Mouse (Mus musculus) forebrain, embryonic 16.5 days (tissue): ENCODE results near the gene Itsn1. TPM values are rescaled to one million over a fixed set of nuclear protein-coding genes. Genes with fewer than 3 reads are reported as not detected.
A peak's percentile ranks its signal among the peaks of the same experiment; 100 is the strongest.

Source experiments
- ATAC-seq: fragments of 200-750 bp; cut with Nextera tagmentation; 2 replicates; pipeline ENCODE4 v1.8.0; 2017; ENCODE audit warnings: mild to moderate bottlenecking, moderate library complexity
- H3K27ac ChIP-seq: fragments of 300-500 bp; sonication (generic); 2 replicates; pipeline ENCODE4 v1.5.1; 2014; ENCODE audit warnings: low read length, control low read depth
- H3K27me3 ChIP-seq: fragments of 300-500 bp; sonication (generic); replicated peaks from 2 replicates; pipeline ENCODE4 v1.6.1; 2014; ENCODE audit warnings: low read length; ENCODE audit not compliant: control insufficient read depth, insufficient read depth
- H3K36me3 ChIP-seq: fragments of 300-500 bp; sonication (generic); 2 replicates; pipeline ENCODE4 v1.6.1; 2014; ENCODE audit not compliant: control insufficient read depth, insufficient read depth
- H3K4me1 ChIP-seq: fragments of 300-500 bp; sonication (generic); replicated peaks from 2 replicates; pipeline ENCODE4 v1.6.1; 2014; ENCODE audit warnings: low read length; ENCODE audit not compliant: control insufficient read depth, insufficient read depth
- H3K4me2 ChIP-seq: fragments of 300-500 bp; sonication (generic); 2 replicates; pipeline ENCODE4 v1.6.1; 2014; ENCODE audit warnings: mild to moderate bottlenecking, low read length, control low read depth
- H3K4me3 ChIP-seq: fragments of 300-500 bp; sonication (generic); replicated peaks from 2 replicates; pipeline ENCODE4 v1.5.1; 2014; ENCODE audit warnings: mild to moderate bottlenecking, low read length, control low read depth
- H3K9ac ChIP-seq: fragments of 300-500 bp; sonication (generic); replicated peaks from 2 replicates; pipeline ENCODE4 v1.6.1; 2014; ENCODE audit warnings: low read depth, low read length, control low read depth
- H3K9me3 ChIP-seq: fragments of 300-500 bp; sonication (generic); 2 replicates; pipeline ENCODE4 v1.6.1; 2016; ENCODE audit warnings: low read length; ENCODE audit not compliant: control insufficient read depth
- WGBS: fragments of 180-500 bp; shearing (Covaris S2); extraction: QIAGEN DNeasy Blood & Tissue Kit; methylation state at CpG from one replicate; pipeline ENCODE4 v1.1.7; 2014; 5-methylcytosine and 5-hydroxymethylcytosine counted together
- polyA plus RNA-seq: library from polyadenylated mRNA; unstranded; fragments of >200 nt; fragmentation: Nextera tagmentation; extraction: Ambion mirVana; gene quantifications from 2 replicates; pipeline ENCODE4 v1.2.1, GENCODE M21; 2015

Itsn1 gene
- polyA plus RNA-seq, 1 experiment from 2014 or later = 86.3 TPM

DNA sequence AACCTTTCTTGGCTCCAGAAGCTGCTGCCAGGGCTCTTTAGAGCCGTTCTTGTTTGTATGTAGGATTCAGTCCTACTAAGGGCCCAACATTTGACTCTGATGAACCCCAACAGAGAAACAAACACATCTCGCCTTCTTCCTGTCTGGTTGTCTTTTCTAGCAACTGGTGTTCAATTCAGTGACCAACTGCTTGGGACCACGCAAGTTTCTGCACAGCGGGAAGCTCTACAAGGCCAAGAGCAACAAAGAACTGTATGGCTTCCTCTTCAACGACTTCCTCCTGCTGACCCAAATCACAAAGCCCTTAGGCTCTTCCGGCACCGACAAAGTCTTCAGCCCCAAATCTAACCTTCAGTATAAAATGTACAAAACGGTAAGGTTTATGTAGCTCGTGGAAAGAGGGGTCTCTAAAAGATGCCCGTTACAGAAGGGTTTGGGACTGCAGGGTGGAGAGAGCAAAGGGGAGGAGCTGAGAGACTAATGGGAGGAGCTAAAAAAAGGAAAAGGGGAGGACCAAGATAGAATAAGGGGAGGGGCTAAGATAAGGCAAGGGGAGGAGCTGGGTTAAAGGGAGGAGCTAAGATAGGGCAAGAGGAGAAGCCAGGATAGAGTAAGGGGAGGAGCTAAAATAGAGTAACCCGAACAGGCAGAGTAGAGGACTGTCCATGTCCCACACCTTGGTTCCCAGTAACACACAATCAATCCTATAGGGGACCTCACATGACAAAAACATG, 176.2 kb downstream of the Itsn1 start:
- 88% methylated on average over 11 of the region's 11 CpGs for WGBS
- Histone ChIP-seq H3K9ac (no peak overlapping the region), H3K27me3 (no peaks in the 10 kb centered on the region), H3K4me2 (no peak overlapping the region), H3K36me3 (peaks cover 7% of the 10 kb centered on the region), H3K9me3 (no peaks in the 10 kb centered on the region), H3K27ac (peak overlapping the region; percentile 91), H3K4me1 (peaks cover 14% of the 10 kb centered on the region), H3K4me3 (no peak overlapping the region)
- ATAC-seq = no peak

DNA sequence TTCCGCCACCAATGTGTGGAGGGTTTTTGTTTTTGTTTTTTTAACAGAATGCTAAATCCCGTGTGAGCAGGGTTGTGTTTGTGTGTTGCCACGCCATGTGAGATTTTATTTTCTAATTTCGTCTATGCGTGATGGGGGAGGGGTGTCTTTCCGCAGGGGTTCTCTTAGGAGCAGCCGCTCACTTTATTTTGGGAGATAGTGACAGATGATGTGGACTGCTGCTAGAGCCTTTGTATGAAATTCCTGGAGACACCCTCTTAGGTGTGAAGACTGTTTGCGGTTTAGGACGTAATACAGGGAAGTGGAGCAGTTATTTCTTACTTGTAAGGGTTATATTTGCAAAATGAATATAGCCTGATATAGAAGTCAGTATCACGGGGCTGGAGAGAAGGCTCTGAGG, 176.9 kb downstream of the Itsn1 start:
- ATAC-seq = no peak; the same call in 1 of the 2 replicates
- no peaks in the 10 kb centered on the region for H3K9me3 ChIP-seq
- H3K27me3 ChIP-seq = no peaks in the 10 kb centered on the region
- H3K36me3 ChIP-seq = peaks cover 7% of the 10 kb centered on the region
- H3K4me2 ChIP-seq = no peak overlapping the region
- H3K4me1 ChIP-seq = peaks cover 14% of the 10 kb centered on the region
- no peak overlapping the region for H3K9ac ChIP-seq
- H3K27ac ChIP-seq = peak overlapping the region; percentile 91
- H3K4me3 ChIP-seq = no peak overlapping the region
- 65% methylated on average over 10 of the region's 10 CpGs for WGBS

DNA sequence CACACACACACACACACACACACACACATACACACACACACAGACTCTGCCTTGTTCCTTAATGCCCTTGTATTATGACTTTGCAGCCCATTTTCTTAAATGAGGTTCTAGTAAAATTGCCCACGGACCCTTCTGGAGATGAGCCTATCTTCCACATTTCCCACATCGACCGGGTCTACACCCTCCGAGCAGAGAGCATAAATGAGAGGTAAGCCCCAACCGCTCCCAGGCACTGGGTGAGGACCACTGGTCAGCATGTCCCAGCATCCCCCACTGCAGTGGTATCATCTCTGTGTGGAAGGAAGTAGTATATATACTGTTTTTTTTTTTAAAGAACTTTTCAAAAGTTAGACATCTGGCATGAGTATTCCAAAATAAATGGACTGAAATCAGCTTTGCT, 177.6 kb downstream of the Itsn1 start:
- H3K4me2 ChIP-seq = no peak overlapping the region
- peaks cover 7% of the 10 kb centered on the region for H3K36me3 ChIP-seq
- H3K27me3 ChIP-seq = no peaks in the 10 kb centered on the region
- no peak for ATAC-seq
- no peaks in the 10 kb centered on the region for H3K9me3 ChIP-seq
- H3K27ac ChIP-seq = peak overlapping the region; percentile 91
- H3K4me1 ChIP-seq = peaks cover 14% of the 10 kb centered on the region
- 83% methylated on average over 5 of the region's 5 CpGs for WGBS
- no peak overlapping the region for H3K4me3 ChIP-seq
- H3K9ac ChIP-seq = no peak overlapping the region

DNA sequence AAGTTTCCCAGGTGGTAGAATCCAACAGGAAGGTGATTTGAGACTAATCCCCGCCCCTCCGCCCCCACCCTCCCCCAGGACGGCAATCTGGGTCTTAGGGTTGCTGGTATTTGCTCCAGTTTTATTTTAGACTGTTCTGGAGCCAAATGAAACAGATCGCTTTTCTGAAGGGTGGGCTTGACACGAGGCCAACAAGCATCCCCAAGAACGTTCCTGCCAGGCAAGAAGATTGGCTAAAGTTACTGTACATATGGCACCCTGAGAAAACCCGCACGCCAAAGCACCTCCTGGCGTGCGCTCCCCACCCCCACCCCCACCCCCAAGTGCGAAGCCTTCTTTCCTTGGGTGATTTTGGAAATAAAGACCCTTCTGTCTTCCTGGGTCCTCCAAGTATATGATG, 178.1 kb downstream of the Itsn1 start:
- Histone ChIP-seq H3K9me3 (no peaks in the 10 kb centered on the region), H3K27me3 (no peaks in the 10 kb centered on the region), H3K27ac (peak overlapping the region; percentile 91), H3K4me3 (no peak overlapping the region), H3K9ac (no peak overlapping the region), H3K36me3 (peaks cover 11% of the 10 kb centered on the region), H3K4me1 (peaks cover 14% of the 10 kb centered on the region), H3K4me2 (no peak overlapping the region)
- ATAC-seq = peak; percentile 77
- WGBS = 62% methylated on average over 11 of the region's 11 CpGs

DNA sequence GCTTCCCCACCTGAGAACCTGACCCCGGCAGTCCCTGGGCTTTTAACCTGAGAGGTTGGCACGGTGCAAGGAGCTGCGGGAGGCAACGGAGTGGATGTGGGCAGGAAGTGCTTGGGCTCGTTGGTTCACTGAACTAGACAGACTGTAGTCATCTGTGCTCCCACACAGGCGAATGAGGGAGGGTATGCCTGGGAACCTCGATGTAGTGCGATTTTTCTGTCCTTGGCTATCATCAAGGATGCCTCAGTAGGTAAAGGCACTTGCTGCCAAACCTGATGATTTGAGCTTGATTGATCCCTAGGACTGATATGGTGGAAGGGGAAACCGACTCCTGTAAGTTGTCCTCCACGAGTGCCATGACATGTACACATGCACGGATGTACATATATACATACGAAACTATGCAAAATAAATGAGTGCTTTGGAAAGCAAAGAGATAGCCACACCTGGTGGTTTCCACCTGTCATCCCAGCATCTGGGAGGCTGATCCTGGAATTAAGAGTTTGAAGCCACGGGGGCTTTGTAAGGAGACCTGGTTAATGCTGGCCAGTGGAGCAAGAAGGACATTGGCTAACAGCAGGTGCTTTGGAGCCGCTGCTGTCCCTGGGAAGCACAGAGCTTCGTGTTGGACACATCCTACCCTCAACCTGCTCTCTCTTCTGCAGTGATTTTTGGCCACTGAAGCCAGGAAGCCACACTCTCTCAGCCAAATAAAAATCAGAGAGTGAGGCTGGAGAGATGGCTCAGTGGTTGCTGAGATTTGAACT, 180.7 kb downstream of the Itsn1 start:
- no peaks in the 10 kb centered on the region for H3K9me3 ChIP-seq
- WGBS = 89% methylated on average over 15 of the region's 15 CpGs
- H3K4me2 ChIP-seq = no peak overlapping the region
- no peaks in the 10 kb centered on the region for H3K27me3 ChIP-seq
- peaks cover 14% of the 10 kb centered on the region for H3K4me1 ChIP-seq
- no peak overlapping the region for H3K9ac ChIP-seq
- no peak for ATAC-seq
- H3K4me3 ChIP-seq = no peak overlapping the region
- H3K27ac ChIP-seq = peak overlapping the region; percentile 93
- peaks cover 10% of the 10 kb centered on the region for H3K36me3 ChIP-seq

DNA sequence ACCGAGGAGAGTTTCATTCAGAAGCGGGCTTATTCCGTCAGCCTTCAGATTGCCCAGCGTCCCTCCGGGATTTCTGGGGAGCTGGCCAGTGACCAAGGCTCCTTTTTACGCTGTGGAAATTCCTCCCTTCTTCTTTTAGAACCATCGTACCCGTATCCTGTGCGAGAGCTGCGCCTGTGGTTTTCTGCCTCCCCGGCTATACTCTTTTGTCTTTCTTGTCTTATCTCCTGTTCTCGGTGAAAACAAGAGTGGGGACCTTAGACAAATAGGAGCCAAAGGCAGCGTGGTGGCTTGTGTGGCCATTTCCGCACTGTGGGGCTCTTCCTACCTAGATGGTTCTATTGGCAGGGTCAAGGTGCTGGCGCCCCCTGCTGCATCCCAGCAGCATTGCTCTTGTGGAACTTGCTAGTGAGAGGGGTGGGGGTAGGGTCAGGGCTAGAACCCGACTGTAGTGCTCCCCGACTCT, 188.6 kb downstream of the Itsn1 start:
- H3K9ac ChIP-seq = peak overlapping the region; percentile 10; the same call in 1 of the 2 replicates
- WGBS = 19% methylated on average over 17 of the region's 17 CpGs

DNA sequence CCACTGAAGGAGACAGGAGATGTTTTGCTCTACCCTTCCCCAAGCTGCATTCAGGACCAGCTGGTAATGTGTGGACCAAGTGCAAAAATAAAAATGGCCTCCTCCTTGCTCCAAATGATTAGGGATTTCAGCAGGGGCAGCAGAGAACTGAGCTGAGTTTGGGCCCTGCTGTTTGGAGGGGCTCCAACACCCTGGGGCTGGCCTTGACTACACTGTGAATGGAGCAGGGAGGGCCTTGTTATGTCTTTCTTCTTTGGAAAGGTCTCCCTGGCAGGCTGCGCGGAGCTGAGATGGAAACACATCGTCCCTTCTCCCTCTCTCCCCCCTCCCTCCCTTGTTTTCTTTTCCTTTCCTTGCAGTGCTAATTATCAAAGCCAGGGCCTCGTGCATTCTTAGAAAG, 189.4 kb downstream of the Itsn1 start:
- peak; percentile 78 for ATAC-seq
- Histone ChIP-seq H3K4me2 (no peak overlapping the region), H3K9me3 (no peaks in the 10 kb centered on the region), H3K36me3 (peaks cover 2% of the 10 kb centered on the region; the same call in 1 of the 2 replicates), H3K4me3 (no peak overlapping the region), H3K27me3 (no peaks in the 10 kb centered on the region), H3K27ac (peak overlapping the region; percentile 66), H3K9ac (no peak overlapping the region), H3K4me1 (peaks cover 16% of the 10 kb centered on the region)
- 10% methylated on average over 4 of the region's 4 CpGs for WGBS

More for the DNA sequence above, 188.6 kb downstream of the Itsn1 start:
- no peaks in the 10 kb centered on the region for H3K27me3 ChIP-seq
- H3K27ac ChIP-seq = peak overlapping the region; percentile 66
- no peaks in the 10 kb centered on the region for H3K9me3 ChIP-seq
- peak; percentile 74 for ATAC-seq
- peak overlapping the region; percentile 15; the same call in 1 of the 2 replicates for H3K4me2 ChIP-seq
- H3K4me1 ChIP-seq = peaks cover 16% of the 10 kb centered on the region
- H3K36me3 ChIP-seq = no peaks in the 10 kb centered on the region
- no peak overlapping the region for H3K4me3 ChIP-seq

DNA sequence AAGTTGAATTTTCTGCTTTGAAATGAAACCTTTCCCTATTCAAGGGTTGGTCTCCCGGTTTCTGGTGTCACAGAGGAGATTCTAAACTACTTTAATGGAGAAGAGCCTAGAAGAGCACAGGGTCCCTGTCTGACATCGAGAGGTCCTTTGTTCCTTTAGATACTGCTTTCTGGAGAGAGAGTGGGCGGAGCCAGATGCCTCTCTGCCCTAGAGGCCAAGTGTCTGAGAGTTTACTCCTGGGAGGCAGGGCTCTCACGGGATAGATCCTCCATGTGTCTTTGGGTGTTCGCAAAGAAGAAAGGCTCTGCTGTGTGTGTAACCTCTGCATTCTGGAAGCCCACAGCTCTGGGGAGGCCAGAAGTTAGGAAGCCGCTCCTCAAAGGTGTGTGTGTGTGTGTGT, 190.0 kb downstream of the Itsn1 start:
- peaks cover 16% of the 10 kb centered on the region for H3K4me1 ChIP-seq
- H3K36me3 ChIP-seq = peaks cover 7% of the 10 kb centered on the region
- H3K4me2 ChIP-seq = no peak overlapping the region
- 47% methylated on average over 6 of the region's 6 CpGs for WGBS
- H3K27me3 ChIP-seq = no peaks in the 10 kb centered on the region
- H3K4me3 ChIP-seq = no peak overlapping the region
- no peaks in the 10 kb centered on the region for H3K9me3 ChIP-seq
- no peak for ATAC-seq
- H3K9ac ChIP-seq = no peak overlapping the region
- H3K27ac ChIP-seq = peak overlapping the region; percentile 66

DNA sequence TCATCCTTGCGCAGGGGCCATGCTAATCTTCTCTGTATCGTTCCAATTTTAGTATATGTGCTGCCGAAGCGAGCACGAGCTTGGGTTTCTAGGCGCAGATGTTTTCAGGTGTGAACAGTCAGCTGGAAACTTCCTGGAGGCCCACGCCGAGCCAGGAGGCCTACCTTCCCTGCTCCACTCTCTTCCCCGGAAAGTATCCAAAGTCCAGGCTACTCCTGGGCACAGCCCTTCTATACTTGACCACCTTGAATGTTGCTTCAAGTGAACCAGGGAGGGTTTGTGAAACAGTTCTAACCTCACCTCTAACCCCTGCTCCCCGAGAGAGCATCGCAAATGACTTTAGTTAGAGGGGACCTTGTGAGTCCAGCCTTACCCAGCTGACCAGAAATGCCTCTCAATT, 192.3 kb downstream of the Itsn1 start:
- H3K4me2 ChIP-seq = no peak overlapping the region
- no peaks in the 10 kb centered on the region for H3K27me3 ChIP-seq
- H3K9me3 ChIP-seq = no peaks in the 10 kb centered on the region
- H3K4me3 ChIP-seq = no peak overlapping the region
- no peak overlapping the region for H3K27ac ChIP-seq
- no peak overlapping the region for H3K9ac ChIP-seq
- 94% methylated on average over 11 of the region's 11 CpGs for WGBS
- H3K4me1 ChIP-seq = peaks cover 16% of the 10 kb centered on the region
- H3K36me3 ChIP-seq = peaks cover 25% of the 10 kb centered on the region
- no peak for ATAC-seq
